Mouse (Mus musculus): Measurements from ENCODE around the gene Il1r1. TPM values are rescaled to one million over a fixed set of nuclear protein-coding genes. Genes with fewer than 3 reads are reported as not detected.

Il1r1 gene
- polyA plus RNA-seq, 1 experiment from 2014 or later: 1.7 TPM

GRCm38 (mm10) chr1:40306111-40306510, 81.2 kb downstream of the Il1r1 start:
- H3K4me1 ChIP-seq (replicated peaks; ENCODE audit: control insufficient read depth, insufficient read depth, low read length): no peaks in the 10 kb centered on the region
- no peak for ATAC-seq (ENCODE audit: low FRiP score)
- no peaks in the 10 kb centered on the region for H3K9me3 ChIP-seq (ENCODE audit: control insufficient read depth, low read length)
- 86% methylated on average over 2 of the region's 2 CpGs for WGBS
- no peak overlapping the region for H3K4me3 ChIP-seq (ENCODE audit: low read depth, low read length)
- no peak overlapping the region for H3K27ac ChIP-seq (ENCODE audit: low read depth, low read length)
- H3K36me3 ChIP-seq (ENCODE audit: control insufficient read depth, insufficient read depth, low read length): no peaks in the 10 kb centered on the region
- no peaks in the 10 kb centered on the region for H3K27me3 ChIP-seq (ENCODE audit: control insufficient read depth, insufficient read depth, low read length)
- H3K9ac ChIP-seq (ENCODE audit: low read depth, low read length): no peak overlapping the region
- no peak overlapping the region for H3K4me2 ChIP-seq (replicated peaks; ENCODE audit: low read depth, low read length)
- DNase-seq (ENCODE audit: low spot score): no peak

- DNase-seq (ENCODE audit: low spot score) (no peak), ATAC-seq (ENCODE audit: low FRiP score) (no peak)
- no peaks in the 10 kb centered on the region for H3K36me3 ChIP-seq (ENCODE audit: control insufficient read depth, insufficient read depth, low read length)
- 89% methylated on average over 3 of the region's 3 CpGs for WGBS
- H3K9ac ChIP-seq (ENCODE audit: low read depth, low read length): no peak overlapping the region
- H3K9me3 ChIP-seq (ENCODE audit: control insufficient read depth, low read length): no peaks in the 10 kb centered on the region
- H3K4me2 ChIP-seq (replicated peaks; ENCODE audit: low read depth, low read length): no peak overlapping the region
- H3K4me1 ChIP-seq (replicated peaks; ENCODE audit: control insufficient read depth, insufficient read depth, low read length): no peaks in the 10 kb centered on the region
- H3K27me3 ChIP-seq (ENCODE audit: control insufficient read depth, insufficient read depth, low read length): no peaks in the 10 kb centered on the region
- no peak overlapping the region for H3K27ac ChIP-seq (ENCODE audit: low read depth, low read length)
- no peak overlapping the region for H3K4me3 ChIP-seq (ENCODE audit: low read depth, low read length)
Measured at GRCm38 (mm10) chr1:40311123-40311522, 86.2 kb downstream of the Il1r1 start.

- Histone ChIP-seq H3K4me2 (replicated peaks; ENCODE audit: low read depth, low read length) (no peak overlapping the region), H3K27ac (ENCODE audit: low read depth, low read length) (no peak overlapping the region), H3K4me1 (replicated peaks; ENCODE audit: control insufficient read depth, insufficient read depth, low read length) (no peaks in the 10 kb centered on the region), H3K4me3 (ENCODE audit: low read depth, low read length) (no peak overlapping the region), H3K27me3 (ENCODE audit: control insufficient read depth, insufficient read depth, low read length) (no peaks in the 10 kb centered on the region), H3K9ac (ENCODE audit: low read depth, low read length) (no peak overlapping the region), H3K36me3 (ENCODE audit: control insufficient read depth, insufficient read depth, low read length) (no peaks in the 10 kb centered on the region), H3K9me3 (ENCODE audit: control insufficient read depth, low read length) (no peaks in the 10 kb centered on the region)
- ATAC-seq (ENCODE audit: low FRiP score): no peak
- 87% methylated on average over 2 of the region's 2 CpGs for WGBS
- DNase-seq (ENCODE audit: low spot score): no peak
Measured at GRCm38 (mm10) chr1:40311625-40312024, 86.7 kb downstream of the Il1r1 start.

- H3K9ac ChIP-seq (ENCODE audit: low read depth, low read length): no peak overlapping the region
- H3K36me3 ChIP-seq (ENCODE audit: control insufficient read depth, insufficient read depth, low read length): no peaks in the 10 kb centered on the region
- H3K9me3 ChIP-seq (ENCODE audit: control insufficient read depth, low read length): no peaks in the 10 kb centered on the region
- ATAC-seq (ENCODE audit: low FRiP score): no peak
- WGBS: 78% methylated on average over 12 of the region's 12 CpGs
- no peak overlapping the region for H3K4me3 ChIP-seq (ENCODE audit: low read depth, low read length)
- no peak overlapping the region for H3K4me2 ChIP-seq (replicated peaks; ENCODE audit: low read depth, low read length)
- H3K27ac ChIP-seq (ENCODE audit: low read depth, low read length): no peak overlapping the region
- H3K4me1 ChIP-seq (replicated peaks; ENCODE audit: control insufficient read depth, insufficient read depth, low read length): no peaks in the 10 kb centered on the region
- DNase-seq (ENCODE audit: low spot score): no peak
- no peaks in the 10 kb centered on the region for H3K27me3 ChIP-seq (ENCODE audit: control insufficient read depth, insufficient read depth, low read length)
Measured at GRCm38 (mm10) chr1:40314016-40314415, 89.1 kb downstream of the Il1r1 start.

- H3K4me2 ChIP-seq (replicated peaks; ENCODE audit: low read depth, low read length): no peak overlapping the region
- DNase-seq (ENCODE audit: low spot score): no peak
- H3K9me3 ChIP-seq (ENCODE audit: control insufficient read depth, low read length): no peaks in the 10 kb centered on the region
- H3K4me3 ChIP-seq (ENCODE audit: low read depth, low read length): no peak overlapping the region
- H3K36me3 ChIP-seq (ENCODE audit: control insufficient read depth, insufficient read depth, low read length): no peaks in the 10 kb centered on the region
- no peaks in the 10 kb centered on the region for H3K27me3 ChIP-seq (ENCODE audit: control insufficient read depth, insufficient read depth, low read length)
- 86% methylated on average over 8 of the region's 8 CpGs for WGBS
- no peak overlapping the region for H3K9ac ChIP-seq (ENCODE audit: low read depth, low read length)
- ATAC-seq (ENCODE audit: low FRiP score): no peak
- H3K27ac ChIP-seq (ENCODE audit: low read depth, low read length): no peak overlapping the region
- H3K4me1 ChIP-seq (replicated peaks; ENCODE audit: control insufficient read depth, insufficient read depth, low read length): no peaks in the 10 kb centered on the region
Measured at GRCm38 (mm10) chr1:40317657-40318056, 92.8 kb downstream of the Il1r1 start.

- DNase-seq (ENCODE audit: low spot score) (no peak), ATAC-seq (ENCODE audit: low FRiP score) (no peak)
- Histone ChIP-seq H3K36me3 (ENCODE audit: control insufficient read depth, insufficient read depth, low read length) (no peaks in the 10 kb centered on the region), H3K27ac (ENCODE audit: low read depth, low read length) (no peak overlapping the region), H3K4me2 (replicated peaks; ENCODE audit: low read depth, low read length) (no peak overlapping the region), H3K4me1 (replicated peaks; ENCODE audit: control insufficient read depth, insufficient read depth, low read length) (no peaks in the 10 kb centered on the region), H3K4me3 (ENCODE audit: low read depth, low read length) (no peak overlapping the region), H3K27me3 (ENCODE audit: control insufficient read depth, insufficient read depth, low read length) (peaks cover 15% of the 10 kb centered on the region), H3K9me3 (ENCODE audit: control insufficient read depth, low read length) (no peaks in the 10 kb centered on the region), H3K9ac (ENCODE audit: low read depth, low read length) (no peak overlapping the region)
- 80% methylated on average over 6 of the region's 6 CpGs for WGBS
Measured at GRCm38 (mm10) chr1:40321824-40322223, 96.9 kb downstream of the Il1r1 start.

GRCm38 (mm10) chr1:40322543-40322942, 97.7 kb downstream of the Il1r1 start:
- Histone ChIP-seq H3K9me3 (ENCODE audit: control insufficient read depth, low read length) (no peaks in the 10 kb centered on the region), H3K4me2 (replicated peaks; ENCODE audit: low read depth, low read length) (no peak overlapping the region), H3K27me3 (ENCODE audit: control insufficient read depth, insufficient read depth, low read length) (peaks cover 15% of the 10 kb centered on the region), H3K9ac (ENCODE audit: low read depth, low read length) (no peak overlapping the region), H3K4me3 (ENCODE audit: low read depth, low read length) (no peak overlapping the region), H3K36me3 (ENCODE audit: control insufficient read depth, insufficient read depth, low read length) (no peaks in the 10 kb centered on the region), H3K27ac (ENCODE audit: low read depth, low read length) (no peak overlapping the region), H3K4me1 (replicated peaks; ENCODE audit: control insufficient read depth, insufficient read depth, low read length) (no peaks in the 10 kb centered on the region)
- WGBS: 89% methylated on average over 3 of the region's 3 CpGs
- DNase-seq (ENCODE audit: low spot score) (no peak), ATAC-seq (ENCODE audit: low FRiP score) (no peak)

GRCm38 (mm10) chr1:40324457-40324856, 99.6 kb downstream of the Il1r1 start, which contains the start of gene Il1rl2:
TSS of gene Il1rl2 (plus strand) at chr1:40324610.
- H3K4me2 ChIP-seq (replicated peaks; ENCODE audit: low read depth, low read length): peak within 1 kb of the TSS; percentile 58
- H3K9ac ChIP-seq (ENCODE audit: low read depth, low read length): peak within 1 kb of the TSS; percentile 1; the same call in 1 of the 2 replicates
- H3K4me1 ChIP-seq (replicated peaks; ENCODE audit: control insufficient read depth, insufficient read depth, low read length): no peaks in the 10 kb centered on the region
- DNase-seq (ENCODE audit: low spot score) (peak; percentile 38), ATAC-seq (ENCODE audit: low FRiP score) (no peak)
- WGBS: 41% methylated on average over 6 of the region's 6 CpGs
- H3K9me3 ChIP-seq (ENCODE audit: control insufficient read depth, low read length): no peaks in the 10 kb centered on the region
- H3K27ac ChIP-seq (ENCODE audit: low read depth, low read length): no peak within 1 kb of the TSS
- peaks cover 15% of the 10 kb centered on the region for H3K27me3 ChIP-seq (ENCODE audit: control insufficient read depth, insufficient read depth, low read length)
- H3K36me3 ChIP-seq (ENCODE audit: control insufficient read depth, insufficient read depth, low read length): no peaks in the 10 kb centered on the region
- peak within 1 kb of the TSS; percentile 35 for H3K4me3 ChIP-seq (ENCODE audit: low read depth, low read length)

- 10% methylated on average over 22 of the region's 22 CpGs for WGBS
- Histone ChIP-seq H3K27ac (ENCODE audit: low read depth, low read length) (no peak overlapping the region), H3K9ac (ENCODE audit: low read depth, low read length) (peak overlapping the region; percentile 1; the same call in 1 of the 2 replicates), H3K4me3 (ENCODE audit: low read depth, low read length) (peak overlapping the region; percentile 35), H3K4me1 (replicated peaks; ENCODE audit: control insufficient read depth, insufficient read depth, low read length) (no peaks in the 10 kb centered on the region), H3K4me2 (replicated peaks; ENCODE audit: low read depth, low read length) (peak overlapping the region; percentile 58), H3K36me3 (ENCODE audit: control insufficient read depth, insufficient read depth, low read length) (no peaks in the 10 kb centered on the region), H3K27me3 (ENCODE audit: control insufficient read depth, insufficient read depth, low read length) (peaks cover 15% of the 10 kb centered on the region), H3K9me3 (ENCODE audit: control insufficient read depth, low read length) (no peaks in the 10 kb centered on the region)
- DNase-seq (ENCODE audit: low spot score) (peak; percentile 43), ATAC-seq (ENCODE audit: low FRiP score) (no peak)
Measured at GRCm38 (mm10) chr1:40324955-40325702, 100.2 kb downstream of the Il1r1 start.
